Mouse (Mus musculus) layer of hippocampus, postnatal 25 days (tissue): ENCODE results near the gene Gm9745. TPM values are rescaled to one million over a fixed set of nuclear protein-coding genes. Genes with fewer than 3 reads are reported as not detected.
A peak's percentile ranks its signal among the peaks of the same experiment; 100 is the strongest.
"Not testable (repeated sequence)": the region's sequence is repeated elsewhere in the genome, so short reads cannot be mapped to it uniquely, and the experiment has no call there.

Source experiments
- DNase-seq, 2 experiments: peaks; one replicate each; pipeline ENCODE4 v3.0.0; 2022; ENCODE audit warnings: mixed read lengths in 2 of 2, low spot score in 1 of 2; ENCODE audit errors: extremely low spot score in 1 of 2
- total RNA-seq, 2 experiments: library from RNA; stranded (reverse); gene quantifications; 2 replicates each; pipeline ENCODE4 v1.2.3; 2021

Gene Gm9745
- not detected for total RNA-seq

DNA sequence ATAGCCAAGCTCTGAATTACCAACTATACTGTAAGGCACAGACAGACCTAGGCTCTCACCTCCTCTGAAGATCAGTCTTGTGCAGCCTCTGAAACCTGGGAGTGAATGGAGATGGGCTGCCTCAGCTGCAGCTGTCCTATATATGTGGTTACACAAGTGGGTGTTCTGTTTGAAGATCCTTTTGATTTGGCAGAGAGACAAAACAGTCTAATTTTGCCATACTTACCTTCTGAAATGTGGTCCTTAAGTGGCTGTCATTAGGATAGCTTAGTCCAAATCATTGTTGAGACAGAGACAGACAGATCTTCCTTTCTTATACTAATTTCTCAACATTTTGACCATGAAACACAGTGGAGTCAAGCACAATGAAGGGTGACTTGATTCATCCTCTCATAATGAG lies at the start of gene Gm9745:
TSS of gene Gm9745 (minus strand) at position 101 of the 400 bp plus-strand sequence.
- not testable (repeated sequence) for DNase-seq

DNA sequence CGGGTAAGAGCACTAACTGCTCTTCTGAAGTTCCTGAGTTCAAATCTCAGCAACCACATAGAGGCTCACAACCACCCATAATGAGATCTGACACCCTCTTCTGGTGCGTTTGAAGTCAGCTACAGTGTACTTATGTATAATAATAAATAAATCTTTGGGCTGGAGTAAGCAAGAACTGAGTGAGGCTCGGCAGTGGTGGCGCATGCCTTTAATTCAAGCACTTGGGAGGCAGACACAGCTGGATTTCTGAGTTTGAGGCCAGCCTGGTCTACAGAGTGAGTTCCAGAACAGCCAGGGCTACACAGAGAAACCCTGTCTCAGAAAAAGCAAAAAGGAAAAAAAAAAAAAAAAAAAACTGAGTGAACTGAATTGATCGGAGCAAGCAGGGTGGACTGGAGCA lies 49.2 kb upstream of the Gm9745 start:
- not testable (repeated sequence) for DNase-seq

DNA sequence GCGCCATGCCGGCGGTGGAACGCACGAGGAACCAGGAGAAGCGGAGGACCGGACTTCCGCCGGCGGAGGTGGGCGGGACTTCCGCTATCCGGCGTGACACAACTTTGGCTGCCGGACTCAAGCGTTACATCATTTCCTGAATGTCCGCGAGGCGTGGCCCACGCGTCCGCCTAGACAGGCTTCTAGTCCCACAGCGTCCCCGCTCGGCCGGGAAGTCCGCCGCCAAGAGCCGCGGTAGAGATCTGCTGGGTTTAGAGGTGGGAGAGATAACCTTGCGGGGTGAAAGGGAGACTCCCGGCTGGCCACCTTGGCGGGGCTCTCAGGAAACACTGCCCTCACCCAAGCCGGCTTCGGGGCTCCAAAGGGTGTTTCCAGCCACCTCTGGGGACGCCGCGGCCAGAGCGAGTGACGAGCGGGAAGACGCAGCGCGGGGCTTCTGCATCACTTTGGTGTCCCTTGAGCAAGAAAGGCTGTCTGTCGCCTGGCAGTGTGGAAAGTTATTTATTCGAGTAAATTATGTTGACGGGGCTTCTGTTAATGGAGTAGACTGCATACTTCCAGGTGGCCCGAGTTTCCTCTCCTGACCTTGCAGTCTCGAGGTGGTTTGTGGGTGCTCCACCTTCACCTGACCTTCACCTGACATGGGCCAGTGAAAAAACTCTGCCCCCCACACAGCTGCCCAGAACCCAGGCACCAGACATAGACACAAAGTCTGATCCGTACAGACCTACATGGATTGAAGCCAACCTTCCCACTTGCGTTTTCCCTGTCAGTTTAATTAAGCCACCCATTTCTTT lies 48.2 kb upstream of the Gm9745 start, which contains the start of gene Gtpbp4:
TSS of gene Gtpbp4 (minus strand) at position 94 of the 797 bp plus-strand sequence.
- DNase-seq = peak; percentile 91

DNA sequence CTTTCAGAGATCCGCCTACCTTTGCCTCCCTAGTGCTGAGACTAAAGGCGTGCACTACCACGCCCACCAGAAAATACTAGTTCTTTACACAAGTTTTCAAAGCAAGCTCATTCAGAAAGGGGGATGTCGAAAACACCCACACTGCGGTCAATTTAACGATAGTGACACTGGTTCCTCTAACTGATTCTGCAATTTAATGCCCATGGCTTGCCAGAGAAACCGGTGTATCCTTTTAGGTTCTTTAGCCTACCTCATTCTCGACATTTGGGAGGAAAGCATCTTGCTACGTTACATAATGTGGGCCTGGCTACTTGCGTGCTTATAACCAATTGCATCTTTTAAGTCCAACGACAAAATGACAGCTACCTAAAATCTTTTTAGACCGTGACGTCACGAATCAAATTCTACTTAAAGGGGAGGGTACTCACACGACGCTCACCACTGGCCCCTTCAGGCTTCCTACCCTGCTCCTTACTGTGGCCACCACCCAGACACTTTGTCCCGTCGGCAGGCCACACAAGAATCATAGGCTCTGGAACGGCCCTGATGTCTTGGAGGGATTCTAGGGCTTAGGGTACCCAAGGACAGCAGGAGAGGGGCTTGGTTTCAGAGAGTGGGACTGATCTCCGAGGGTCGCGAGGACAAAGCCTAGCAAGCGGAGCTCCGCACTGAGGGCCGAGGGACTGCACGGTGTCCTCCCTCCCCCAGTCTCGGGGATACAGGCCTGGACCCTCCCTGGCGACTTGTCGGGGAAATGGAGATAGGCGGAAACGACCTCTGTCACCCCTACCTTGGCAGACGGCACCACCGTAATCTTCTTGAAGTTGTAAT lies 47.3 kb upstream of the Gm9745 start:
- DNase-seq = no peak

DNA sequence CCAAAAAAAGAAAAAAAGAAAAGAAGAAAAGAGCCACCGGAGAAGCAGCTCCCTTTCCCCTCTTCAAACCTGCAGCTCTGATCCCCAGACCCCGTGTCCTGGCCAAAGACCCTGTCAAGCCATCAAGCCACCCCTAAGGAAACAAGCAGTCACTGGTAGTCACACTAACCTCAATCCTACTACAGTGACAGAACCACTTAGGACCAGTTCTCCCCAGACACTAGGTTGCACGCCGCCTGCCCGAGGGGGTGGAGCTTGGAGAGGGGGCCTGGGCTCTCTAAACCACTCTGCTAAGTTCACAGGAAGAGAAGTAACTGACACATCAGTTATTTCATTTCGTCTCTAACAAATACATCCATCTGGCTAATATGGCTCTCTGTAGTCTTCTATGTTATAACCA lies 44.2 kb upstream of the Gm9745 start:
- no peak for DNase-seq

DNA sequence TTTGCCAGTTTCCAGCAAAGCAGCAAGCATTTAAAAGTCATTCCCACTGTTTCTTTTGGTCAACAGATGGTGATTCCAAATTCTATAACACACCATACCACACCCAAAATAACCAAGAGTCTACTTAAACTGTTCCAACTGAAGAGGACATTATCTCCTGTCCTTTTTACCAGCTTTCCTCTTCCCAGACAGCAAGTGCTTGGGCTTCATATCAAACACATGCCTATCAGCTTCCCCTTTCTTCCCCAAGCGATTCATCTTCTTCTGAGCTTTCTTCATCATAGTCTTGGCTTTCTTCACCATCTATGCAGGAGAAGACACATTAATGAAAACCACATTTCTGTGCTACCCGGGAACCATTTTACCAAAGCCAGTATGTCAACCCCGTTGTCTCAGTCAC lies 24.9 kb upstream of the Gm9745 start:
- DNase-seq = no peak

DNA sequence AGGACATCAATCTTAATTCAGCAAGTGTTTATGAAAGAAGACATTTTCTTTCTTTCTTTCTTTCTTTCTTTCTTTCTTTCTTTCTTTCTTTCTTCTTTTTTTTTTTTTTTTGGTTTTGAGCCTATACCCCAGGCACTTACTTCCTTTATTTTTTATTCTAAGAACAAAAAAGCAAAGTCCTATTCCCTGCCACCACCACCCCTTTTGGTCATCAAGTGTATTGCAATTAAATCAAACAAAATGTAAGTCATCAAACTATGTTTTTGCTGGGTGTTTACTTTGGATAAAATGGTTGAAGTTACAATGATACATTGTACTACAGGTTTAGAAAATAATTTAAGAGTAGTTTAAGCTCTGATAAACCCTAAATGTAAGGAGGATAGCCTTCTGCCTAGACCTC lies 24.3 kb upstream of the Gm9745 start:
- DNase-seq = no peak

DNA sequence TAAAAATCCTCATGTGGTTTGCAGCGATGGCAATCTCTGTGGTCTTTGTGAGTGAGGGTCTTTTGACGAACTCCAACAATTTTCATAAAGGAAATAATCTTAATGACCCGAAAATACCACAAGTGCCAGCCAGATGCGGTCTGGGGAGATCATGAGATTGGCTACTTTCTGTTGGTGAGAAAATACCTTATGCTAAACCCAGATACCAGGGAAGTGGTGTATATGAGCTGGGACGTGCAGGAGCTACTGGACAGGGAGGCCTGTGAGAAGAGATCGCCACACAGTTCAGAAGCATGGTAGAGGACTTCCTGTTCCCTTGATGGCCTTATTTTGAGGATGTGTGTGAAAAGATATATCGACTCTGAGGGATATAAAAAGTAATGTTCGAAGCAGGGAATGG lies 19.7 kb upstream of the Gm9745 start:
- no peak for DNase-seq

DNA sequence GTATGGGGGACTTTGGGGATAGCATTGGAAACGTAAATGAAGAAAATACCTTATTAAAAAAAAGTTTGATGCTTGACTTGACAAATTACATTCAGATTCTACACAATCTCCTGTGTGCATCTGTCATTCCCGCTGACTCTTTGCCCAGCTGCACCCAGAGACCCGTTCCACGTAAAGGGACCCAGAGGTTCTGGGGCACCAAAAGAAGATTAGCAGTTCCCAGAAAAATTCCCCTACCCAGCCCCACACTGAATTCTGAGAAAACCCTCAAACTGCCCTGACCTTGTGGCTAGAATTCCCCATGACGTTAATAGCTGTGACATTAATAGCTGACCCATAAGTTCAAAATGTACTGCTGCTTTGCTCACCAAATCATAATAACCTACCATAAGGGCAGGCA lies 17.2 kb upstream of the Gm9745 start:
- no peak for DNase-seq

DNA sequence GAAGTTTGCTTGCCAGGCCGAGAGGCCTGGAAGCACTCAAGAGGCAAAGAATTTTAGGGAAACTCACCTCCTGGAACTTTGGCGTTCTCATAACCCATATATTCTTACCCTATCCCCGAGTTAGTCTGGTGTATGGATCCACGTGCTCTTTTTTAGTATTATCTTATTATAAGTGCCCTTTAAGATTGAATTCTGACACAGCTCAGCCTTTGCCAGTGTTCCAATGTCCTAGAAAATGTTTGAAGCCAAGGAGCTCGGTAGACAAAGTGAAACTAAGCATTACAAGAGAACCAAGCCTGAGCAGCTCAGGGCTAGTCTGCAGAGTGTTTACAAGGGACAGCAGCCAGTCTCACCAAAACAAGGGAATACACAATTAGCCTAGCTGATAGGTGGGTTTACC lies 14.2 kb upstream of the Gm9745 start:
- not testable (repeated sequence) for DNase-seq

DNA sequence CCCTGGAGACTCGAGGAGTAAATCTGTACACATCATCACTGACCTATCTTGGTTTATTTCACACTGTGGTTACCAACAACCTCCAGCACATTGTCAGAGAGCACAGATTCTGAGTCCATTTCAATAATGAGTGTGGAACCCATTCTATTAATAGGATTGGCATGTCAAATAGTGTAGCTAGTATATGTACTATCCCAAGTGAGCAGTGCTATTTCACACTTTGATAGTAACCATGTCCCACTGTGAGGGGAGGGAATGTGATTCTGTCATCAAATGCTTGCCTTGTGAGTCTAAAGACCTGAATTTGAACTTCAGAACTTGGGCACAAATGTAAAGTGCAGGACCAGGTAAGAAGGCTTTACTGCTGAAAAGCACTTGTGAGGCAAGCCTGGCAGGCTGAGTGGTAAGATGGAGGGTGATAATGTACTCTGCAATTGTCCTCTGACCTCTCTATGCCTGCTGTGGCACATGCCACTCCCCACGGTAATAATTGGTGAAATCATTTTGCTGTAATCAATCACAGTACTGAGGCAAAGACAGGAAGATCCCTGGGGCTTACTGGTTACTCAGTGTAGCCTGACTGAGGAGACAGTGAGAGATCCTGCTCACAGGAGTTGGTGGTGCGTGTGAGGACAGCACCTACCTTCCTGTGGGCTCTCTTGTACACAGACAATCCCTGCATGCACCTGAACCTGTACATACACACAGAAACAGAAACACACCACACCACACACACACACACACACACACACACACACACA lies 13.3 kb upstream of the Gm9745 start:
- DNase-seq = not testable (repeated sequence)

DNA sequence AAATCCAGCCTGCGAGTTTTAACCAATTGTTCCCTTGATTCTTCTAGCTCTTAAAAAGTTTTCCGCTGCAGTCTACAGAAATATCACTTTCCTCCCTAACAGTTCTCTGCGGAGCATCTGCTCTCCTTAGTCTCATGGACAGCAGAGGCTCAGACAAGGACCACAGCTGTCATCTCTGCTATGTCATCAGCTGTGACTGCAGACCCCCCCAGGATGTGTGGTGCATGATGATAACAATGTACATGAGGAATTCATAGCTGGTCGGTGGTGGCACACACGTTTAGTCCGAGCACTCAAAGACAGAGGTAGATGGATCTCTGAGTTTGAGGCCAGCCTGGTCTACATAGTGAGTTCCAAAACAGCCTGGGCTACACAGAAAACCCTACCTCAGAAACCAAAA lies 11.5 kb upstream of the Gm9745 start:
- DNase-seq = not testable (repeated sequence)

DNA sequence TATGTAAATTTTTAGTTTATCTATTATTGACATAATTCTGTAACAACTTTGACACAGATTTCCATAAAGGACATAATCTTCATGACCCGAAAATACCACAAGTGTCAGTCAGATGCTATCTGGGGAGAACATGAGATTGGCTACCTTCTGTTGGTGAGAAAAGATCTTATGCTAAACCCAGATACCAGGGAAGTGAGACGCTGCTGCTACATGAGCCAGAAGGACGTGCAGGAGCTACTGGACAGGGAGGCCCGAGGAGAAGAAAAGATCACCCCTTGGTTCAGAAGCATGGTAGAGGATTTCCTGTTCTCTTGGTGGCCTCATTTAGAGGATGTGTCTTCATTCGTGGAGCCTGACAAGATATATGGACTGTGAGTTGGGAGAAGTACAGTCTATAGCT lies 11.0 kb upstream of the Gm9745 start:
- not testable (repeated sequence) for DNase-seq

DNA sequence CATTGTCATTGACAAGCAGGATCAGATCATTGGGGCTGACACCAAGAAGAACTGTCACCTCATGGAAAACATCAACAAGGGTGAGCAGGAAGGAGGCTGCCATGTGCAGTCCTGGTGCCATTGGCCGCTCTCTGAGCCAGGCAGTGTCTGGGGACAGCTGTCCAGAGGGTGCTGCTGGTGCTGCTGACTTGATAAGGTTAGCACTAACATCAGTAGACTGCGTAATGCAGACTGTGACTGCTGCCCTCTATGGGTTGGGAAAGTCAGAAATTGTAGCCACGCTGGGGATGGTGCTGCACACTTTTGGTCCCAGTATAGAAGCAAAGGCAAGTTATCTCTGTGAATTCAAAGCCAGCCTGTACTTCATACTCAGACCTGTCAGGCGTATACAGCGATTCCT lies 8.8 kb upstream of the Gm9745 start:
- not testable (repeated sequence) for DNase-seq

DNA sequence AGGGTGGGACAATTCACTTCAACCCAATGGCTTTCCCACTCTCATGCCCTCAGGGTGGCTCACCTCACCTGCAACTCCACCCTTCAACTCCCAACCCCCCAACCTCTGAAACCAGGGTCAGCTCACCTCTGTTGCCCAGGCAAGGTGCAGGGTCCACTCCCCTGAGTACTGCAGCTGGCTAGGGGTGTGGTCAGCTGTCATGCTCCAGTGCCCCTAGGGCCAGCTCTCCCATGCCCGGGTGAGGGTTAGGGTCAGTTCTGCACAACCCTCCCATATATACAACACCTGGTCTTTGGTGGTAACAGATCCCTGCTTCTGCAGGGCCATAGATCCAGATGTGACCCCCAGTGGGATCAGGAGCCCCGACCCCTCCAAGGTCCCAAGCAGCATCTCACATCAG lies 7.1 kb upstream of the Gm9745 start:
- not testable (repeated sequence) for DNase-seq

DNA sequence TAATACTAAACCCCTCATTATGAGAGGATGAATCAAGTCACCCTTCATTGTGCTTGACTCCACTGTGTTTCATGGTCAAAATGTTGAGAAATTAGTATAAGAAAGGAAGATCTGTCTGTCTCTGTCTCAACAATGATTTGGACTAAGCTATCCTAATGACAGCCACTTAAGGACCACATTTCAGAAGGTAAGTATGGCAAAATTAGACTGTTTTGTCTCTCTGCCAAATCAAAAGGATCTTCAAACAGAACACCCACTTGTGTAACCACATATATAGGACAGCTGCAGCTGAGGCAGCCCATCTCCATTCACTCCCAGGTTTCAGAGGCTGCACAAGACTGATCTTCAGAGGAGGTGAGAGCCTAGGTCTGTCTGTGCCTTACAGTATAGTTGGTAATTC lies 4.5 kb upstream of the Gm9745 start, which contains the start of gene Idi2:
TSS of gene Idi2 (plus strand) at position 301 of the 400 bp plus-strand sequence.
- not testable (repeated sequence) for DNase-seq

DNA sequence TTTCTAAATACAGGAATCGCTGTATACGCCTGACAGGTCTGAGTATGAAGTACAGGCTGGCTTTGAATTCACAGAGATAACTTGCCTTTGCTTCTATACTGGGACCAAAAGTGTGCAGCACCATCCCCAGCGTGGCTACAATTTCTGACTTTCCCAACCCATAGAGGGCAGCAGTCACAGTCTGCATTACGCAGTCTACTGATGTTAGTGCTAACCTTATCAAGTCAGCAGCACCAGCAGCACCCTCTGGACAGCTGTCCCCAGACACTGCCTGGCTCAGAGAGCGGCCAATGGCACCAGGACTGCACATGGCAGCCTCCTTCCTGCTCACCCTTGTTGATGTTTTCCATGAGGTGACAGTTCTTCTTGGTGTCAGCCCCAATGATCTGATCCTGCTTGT lies 4.2 kb downstream of the Gm9745 start:
- DNase-seq = not testable (repeated sequence)

DNA sequence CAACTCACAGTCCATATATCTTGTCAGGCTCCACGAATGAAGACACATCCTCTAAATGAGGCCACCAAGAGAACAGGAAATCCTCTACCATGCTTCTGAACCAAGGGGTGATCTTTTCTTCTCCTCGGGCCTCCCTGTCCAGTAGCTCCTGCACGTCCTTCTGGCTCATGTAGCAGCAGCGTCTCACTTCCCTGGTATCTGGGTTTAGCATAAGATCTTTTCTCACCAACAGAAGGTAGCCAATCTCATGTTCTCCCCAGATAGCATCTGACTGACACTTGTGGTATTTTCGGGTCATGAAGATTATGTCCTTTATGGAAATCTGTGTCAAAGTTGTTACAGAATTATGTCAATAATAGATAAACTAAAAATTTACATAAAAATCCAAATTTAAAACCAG lies 6.3 kb downstream of the Gm9745 start:
- DNase-seq = not testable (repeated sequence)

DNA sequence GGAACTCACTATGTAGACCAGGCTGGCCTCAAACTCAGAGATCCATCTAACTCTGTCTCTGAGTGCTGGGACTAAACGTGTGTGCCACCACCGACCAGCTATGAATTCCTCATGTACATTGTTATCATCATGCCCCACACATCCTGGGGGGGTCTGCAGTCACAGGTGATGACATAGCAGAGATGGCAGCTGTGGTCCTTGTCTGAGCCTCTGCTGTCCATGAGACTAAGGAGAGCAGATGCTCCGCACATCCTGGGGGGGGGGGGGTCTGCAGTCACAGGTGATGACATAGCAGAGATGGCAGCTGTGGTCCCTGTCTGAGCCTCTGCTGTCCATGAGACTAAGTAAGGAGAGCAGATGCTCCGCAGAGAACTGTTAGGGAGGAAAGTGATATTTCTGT lies 6.9 kb downstream of the Gm9745 start:
- not testable (repeated sequence) for DNase-seq

DNA sequence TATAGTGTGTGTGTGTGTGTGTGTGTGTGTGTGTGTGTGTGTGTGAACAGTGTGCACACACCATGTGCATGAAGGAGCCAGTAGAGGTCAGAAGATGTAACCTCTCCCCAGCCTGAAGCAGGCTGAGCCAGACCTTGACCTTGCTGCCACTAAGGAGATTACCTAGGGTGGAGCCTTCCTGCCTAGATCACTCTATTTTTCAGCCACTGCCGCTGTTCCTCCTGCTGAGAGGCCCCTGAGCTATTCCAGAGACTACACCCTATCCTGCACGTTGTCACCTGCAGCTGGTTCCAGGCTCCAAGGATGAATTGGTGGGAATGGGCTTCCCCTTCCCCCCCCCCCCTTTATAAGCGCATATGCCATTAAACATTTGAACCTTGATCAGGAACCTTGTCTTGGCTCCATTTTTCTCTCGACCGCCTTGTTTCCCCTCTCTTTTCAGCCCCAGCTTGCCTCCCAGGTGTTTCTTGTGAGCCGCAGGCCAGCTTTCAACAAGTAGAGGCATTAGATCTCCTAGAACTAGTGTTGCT lies 10.4 kb downstream of the Gm9745 start:
- DNase-seq = not testable (repeated sequence)
